ENCODE assay signal across 13 mouse cellular contexts in genomic region chr17:5091490-5091889, GRCm38 (mm10).
DNase-seq lines count a peak whose midpoint lies in the region; ATAC-seq lines count a peak whose summit lies in the region.
"Had no signal": no experiment of that assay in that cellular context is flagged by ENCODE, and none has a peak within 500 bp of the region (broad histone marks: within the 10 kb centered on the region; RNA-seq: fewer than 3 reads in every experiment).

No protein-coding gene starts in this region.

- H3K9me3 ChIP-seq in hindbrain, embryonic 10.5 days = no peaks in the 10 kb centered on the region
- no peaks in the 10 kb centered on the region for H3K9me3 ChIP-seq in hindbrain, embryonic 11.5 days (ENCODE audit: control insufficient read depth, low read length)
- H3K9me3 ChIP-seq: neural tube, embryonic 15.5 days had no signal

- no peak overlapping the region for H3K9ac ChIP-seq in hindbrain, embryonic 11.5 days (ENCODE audit: low read depth, low read length)
- H3K9ac ChIP-seq: neural tube, embryonic 15.5 days had no signal

- H3K4me1 ChIP-seq in hindbrain, embryonic 10.5 days (replicated peaks) = peaks cover 56% of the 10 kb centered on the region
- H3K4me1 ChIP-seq in hindbrain, embryonic 11.5 days (replicated peaks; ENCODE audit: control insufficient read depth, insufficient read depth, low read length) = peaks cover 5% of the 10 kb centered on the region; the same call in 1 of the 2 replicates

- peaks cover 17% of the 10 kb centered on the region for H3K36me3 ChIP-seq in hindbrain, embryonic 10.5 days
- peaks cover 2% of the 10 kb centered on the region; the same call in 1 of the 2 replicates for H3K36me3 ChIP-seq in hindbrain, embryonic 11.5 days (ENCODE audit: control insufficient read depth, insufficient read depth, low read length)
- H3K36me3 ChIP-seq in splenic B cell, adult 2 months (ENCODE audit: control insufficient read depth, insufficient read depth, low read length, poor library complexity, severe bottlenecking) = no peaks in the 10 kb centered on the region
- H3K36me3 ChIP-seq: neural tube, embryonic 15.5 days had no signal

- no peak overlapping the region for H3K4me3 ChIP-seq in hindbrain, embryonic 10.5 days
- no peak overlapping the region for H3K4me3 ChIP-seq in hindbrain, embryonic 11.5 days (ENCODE audit: low read depth, low read length)
- H3K4me3 ChIP-seq: gastrocnemius, adult 2 months; neural tube, embryonic 15.5 days had no signal

- DNase-seq in hindbrain, embryonic 10.5 days (ENCODE audit: low spot score) = no peak
- DNase-seq in hindbrain, embryonic 11.5 days (ENCODE audit: low spot score) = no peak
- DNase-seq in spleen, adult 18-20 months = peak; percentile 51 to 53
- no peak for DNase-seq in spleen, adult 12 weeks (ENCODE audit: low spot score)
- peak; percentile 70 for DNase-seq in splenic B cell, adult 2 months (ENCODE audit: low read depth, low spot score)
- no peak for DNase-seq in left cerebral cortex, adult 18-20 months (ENCODE audit: low spot score in 2 of 2)
- DNase-seq: cerebellum, adult 18-20 months; gastrocnemius, adult 2 months had no signal

- no peak for ATAC-seq in hindbrain, embryonic 11.5 days (ENCODE audit: low FRiP score)
- peak; percentile 62 for ATAC-seq in granulocyte monocyte progenitor cell, adult 5-6 weeks (replicated peaks; ENCODE audit: poor library complexity, severe bottlenecking)
- no peak for ATAC-seq in monocyte, adult 5-6 weeks (replicated peaks; ENCODE audit: insufficient number of reproducible peaks, low FRiP score, low TSS enrichment, poor library complexity, severe bottlenecking)

- 86% methylated on average over 16 of the region's 16 CpGs for WGBS in hindbrain, embryonic 10.5 days
- 85% methylated on average over 16 of the region's 16 CpGs for WGBS in hindbrain, embryonic 11.5 days

- no peaks in the 10 kb centered on the region for H3K27me3 ChIP-seq in hindbrain, embryonic 10.5 days (ENCODE audit: insufficient read depth, poor library complexity, severe bottlenecking)
- no peaks in the 10 kb centered on the region for H3K27me3 ChIP-seq in hindbrain, embryonic 11.5 days (ENCODE audit: control insufficient read depth, insufficient read depth, low read length)
- no peaks in the 10 kb centered on the region for H3K27me3 ChIP-seq in splenic B cell, adult 2 months (ENCODE audit: control insufficient read depth, insufficient read depth, low read length, poor library complexity, severe bottlenecking)
- H3K27me3 ChIP-seq: CH12.LX; neural tube, embryonic 15.5 days had no signal

- peak overlapping the region; percentile 12; the same call in 1 of the 2 replicates for H3K27ac ChIP-seq in hindbrain, embryonic 10.5 days
- no peak overlapping the region for H3K27ac ChIP-seq in hindbrain, embryonic 11.5 days (ENCODE audit: low read depth, low read length)
- H3K27ac ChIP-seq: gastrocnemius, adult 2 months; macrophage had no signal

- no peak overlapping the region for H3K4me2 ChIP-seq in hindbrain, embryonic 11.5 days (replicated peaks; ENCODE audit: low read depth, low read length)
- H3K4me2 ChIP-seq: neural tube, embryonic 15.5 days had no signal

Comparison
In these comparisons a context has a peak if more than half of its experiments do, and no peak if none do; other contexts are left out.
1. DNase-seq: peak in spleen, adult 18-20 months (2 of 2) and splenic B cell, adult 2 months (single experiment); none in hindbrain, embryonic 10.5 days (single experiment), hindbrain, embryonic 11.5 days (single experiment), spleen, adult 12 weeks (single experiment) and left cerebral cortex, adult 18-20 months (0 of 2).